Mouse (Mus musculus): ENCODE data around the gene Stox2.

GRCm38 (mm10) chr8:47392290-47392689 lies 53.9 kb downstream of the Stox2 start:
- TF ChIP-seq GATA1 (IDR thresholded peaks at IDR 0.05; ENCODE audit: low read length) (no peak), TAL1 (IDR thresholded peaks at IDR 0.05; ENCODE audit: low read length) (no peak)

Measured in erythroblast, embryonic 14.5 days (primary cell).